Mouse (Mus musculus) ovary, postnatal 14 days (tissue): ENCODE results near the gene Izumo1.
"Not testable (repeated sequence)": the region's sequence is repeated elsewhere in the genome, so short reads cannot be mapped to it uniquely, and the experiment has no call there.

Source experiments
- DNase-seq: peaks from one replicate; pipeline ENCODE4 v3.0.0; 2022; ENCODE audit warnings: low spot score

Izumo1 gene

DNA sequence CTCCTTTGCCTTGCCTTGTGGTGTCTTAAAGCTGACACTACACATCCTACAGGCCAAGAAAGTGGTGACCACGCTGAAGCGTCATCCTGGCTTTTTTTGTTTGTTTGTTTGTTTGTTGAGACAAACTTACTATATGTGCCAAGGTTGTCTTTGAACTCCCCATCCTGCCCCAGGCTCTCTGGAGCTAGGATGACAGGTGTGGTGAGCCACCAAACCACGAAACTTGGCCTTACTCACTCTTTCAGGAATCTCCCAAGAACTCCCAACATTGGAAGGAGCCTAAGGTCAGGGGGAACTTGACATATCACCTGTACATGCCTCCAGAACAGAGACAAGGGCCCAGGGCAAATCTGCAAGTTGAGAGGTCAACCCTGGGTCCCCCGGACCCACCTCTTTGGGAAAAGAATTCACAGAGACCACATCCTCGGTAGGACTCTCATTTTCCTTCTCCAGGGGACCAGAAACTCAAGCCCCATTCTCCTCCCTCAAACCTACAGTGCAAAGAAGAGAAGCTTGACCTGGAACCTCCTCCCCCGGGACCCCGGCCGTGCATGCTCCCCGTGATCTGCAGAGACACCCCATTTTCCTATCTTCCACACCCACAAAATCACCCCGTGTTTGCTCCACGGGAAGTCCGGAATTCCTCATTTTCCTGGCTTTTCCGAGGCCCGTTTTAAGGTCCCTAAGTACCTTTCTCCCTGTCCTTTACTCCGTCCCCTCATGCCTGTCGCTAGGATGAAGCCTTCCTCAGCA is 21.1 kb downstream of the Izumo1 start:
- DNase-seq: no peak

DNA sequence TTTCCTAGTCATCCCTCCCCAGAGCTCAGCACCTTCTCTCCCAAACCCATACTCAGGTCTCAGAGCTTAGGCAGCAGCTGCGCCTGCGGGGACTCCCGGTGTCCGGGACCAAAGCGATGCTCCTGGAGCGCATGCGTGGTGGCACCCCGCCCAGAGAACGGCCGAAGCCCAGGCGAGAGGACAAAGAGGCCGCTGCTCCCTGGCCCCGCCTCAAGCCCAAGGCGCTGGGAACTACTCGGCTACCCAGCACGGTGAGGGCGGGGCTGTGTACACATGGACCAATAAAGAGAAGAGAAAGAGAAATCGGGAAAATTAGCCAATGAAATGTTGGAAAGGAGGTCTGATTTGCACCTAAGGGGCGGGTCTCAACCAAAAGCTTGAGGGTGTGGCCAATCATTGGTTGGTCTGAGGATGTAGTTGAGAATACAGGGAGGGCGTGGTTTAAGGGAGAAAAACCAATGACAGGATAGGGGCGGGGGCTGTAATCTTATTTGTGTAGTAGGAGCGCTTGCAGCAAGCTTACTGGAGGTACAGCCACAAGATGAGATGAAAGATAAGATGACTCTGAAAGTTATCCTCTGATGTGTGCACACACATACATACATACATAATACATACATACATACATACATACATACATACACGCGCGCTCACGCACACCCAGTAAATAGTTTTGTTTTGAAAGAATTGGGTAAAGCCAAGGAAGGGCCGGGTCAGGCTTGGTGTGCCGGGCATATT is 22.0 kb downstream of the Izumo1 start:
- DNase-seq: peak; percentile 90

DNA sequence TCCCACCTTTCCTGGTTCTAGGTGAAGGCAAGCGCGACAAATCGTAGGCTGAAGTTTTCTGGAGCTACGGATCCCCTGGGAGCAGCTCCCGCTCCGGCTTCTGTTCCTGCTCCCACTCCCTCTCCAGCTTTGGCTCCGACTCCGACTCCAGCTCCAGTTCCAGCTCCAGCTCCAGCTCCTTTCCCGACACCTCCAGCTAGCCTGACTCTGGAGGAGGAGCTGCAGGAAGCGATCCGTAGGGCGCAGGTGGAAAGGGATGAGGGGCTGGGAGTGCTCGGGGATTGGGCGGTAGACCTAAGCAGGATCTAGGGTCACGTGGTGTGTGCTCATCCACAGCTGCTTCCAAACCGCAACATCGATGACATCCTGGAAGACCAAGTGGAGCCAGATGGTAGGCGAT is 22.6 kb downstream of the Izumo1 start:
- no peak for DNase-seq

DNA sequence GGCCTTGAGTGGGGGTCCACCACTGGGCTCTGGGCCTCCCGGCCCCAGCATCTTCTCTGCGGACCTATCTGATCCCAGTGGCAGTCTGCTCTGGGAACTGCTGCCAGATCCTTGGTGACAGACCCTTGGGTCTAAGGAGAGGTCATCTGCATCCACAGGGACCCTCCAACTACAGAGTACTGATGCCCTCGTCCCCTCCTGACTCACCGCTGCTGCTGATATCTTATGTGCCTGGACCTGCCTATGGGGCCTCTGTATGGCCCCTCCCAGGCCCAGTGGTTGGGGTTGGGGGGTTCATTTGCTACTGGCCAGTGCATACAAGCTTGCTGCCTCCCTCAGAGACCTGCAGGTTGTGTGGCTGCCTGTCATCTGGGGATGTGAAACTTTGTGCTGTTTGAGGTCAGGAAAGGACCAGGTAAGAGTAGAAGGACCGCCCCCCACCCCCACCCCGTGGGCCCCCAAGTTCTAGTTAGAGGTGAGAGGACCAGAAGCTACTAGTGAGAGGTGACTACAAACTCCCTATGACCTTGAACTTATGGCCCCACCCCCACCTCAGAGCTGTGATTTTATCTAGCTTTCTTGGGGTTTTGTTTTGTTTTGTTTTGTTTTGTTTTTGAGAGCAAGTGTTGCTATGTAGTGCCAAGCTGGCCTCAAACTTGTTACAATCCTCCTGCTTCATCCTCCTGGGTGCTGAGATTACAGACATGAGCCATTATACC is 23.4 kb downstream of the Izumo1 start:
- no peak for DNase-seq

DNA sequence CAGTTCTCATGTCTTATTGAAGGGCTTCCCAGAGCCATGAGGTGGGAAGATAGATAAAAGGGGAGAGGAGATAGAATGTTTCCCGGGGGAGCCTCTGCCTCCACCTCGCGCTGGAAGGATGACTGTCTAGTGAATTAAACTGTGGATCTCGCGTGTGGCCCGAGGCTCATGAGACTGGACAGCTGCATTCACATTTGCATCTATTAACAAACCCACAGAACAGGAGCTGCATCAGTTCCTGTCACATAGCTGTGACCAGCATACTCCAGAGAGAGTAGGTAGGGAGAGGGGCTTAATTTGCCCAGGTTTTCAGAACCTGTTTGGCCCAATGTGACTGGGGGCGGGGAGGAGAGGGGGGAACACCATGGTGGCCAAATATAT is 24.0 kb downstream of the Izumo1 start:
- no peak for DNase-seq

DNA sequence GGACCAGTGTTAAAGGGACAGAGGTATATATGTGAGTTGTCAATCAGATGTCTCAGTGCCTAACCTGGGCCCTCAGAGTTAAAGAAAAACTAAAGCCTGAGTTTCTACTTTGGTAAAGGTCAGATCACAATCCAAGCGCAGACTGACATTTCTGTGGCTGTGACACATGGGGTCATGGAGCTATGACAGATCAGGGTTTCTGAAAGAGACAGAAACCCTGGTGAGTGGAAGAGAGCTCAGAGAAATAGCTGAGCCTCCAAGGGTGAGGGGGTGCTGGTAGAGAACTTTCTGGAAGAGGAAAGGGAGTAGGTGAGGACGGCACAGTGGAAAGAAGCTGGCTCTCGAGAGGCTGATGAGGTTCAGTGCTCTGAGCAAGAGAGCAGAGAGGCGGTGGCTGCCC is 25.1 kb downstream of the Izumo1 start:
- no peak for DNase-seq

DNA sequence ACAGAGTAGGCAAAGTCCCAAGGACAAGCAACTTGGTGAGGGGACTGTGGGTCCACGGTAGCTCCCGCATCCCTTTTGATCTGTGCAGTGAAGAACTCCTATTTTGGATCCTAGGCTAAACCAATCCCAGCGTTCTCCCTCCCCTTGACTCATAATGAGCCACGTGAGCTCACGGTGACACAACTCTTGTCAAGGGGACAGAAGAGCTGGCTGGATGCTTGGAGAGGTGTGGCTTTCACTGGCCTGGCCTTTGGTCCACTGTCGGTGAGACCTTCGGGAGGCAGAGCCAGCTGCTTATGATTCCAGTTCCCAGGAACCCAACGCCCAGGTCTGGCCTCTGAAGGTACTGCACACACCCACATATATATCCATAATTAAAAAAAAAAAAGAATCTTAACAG is 27.7 kb downstream of the Izumo1 start:
- DNase-seq: no peak

DNA sequence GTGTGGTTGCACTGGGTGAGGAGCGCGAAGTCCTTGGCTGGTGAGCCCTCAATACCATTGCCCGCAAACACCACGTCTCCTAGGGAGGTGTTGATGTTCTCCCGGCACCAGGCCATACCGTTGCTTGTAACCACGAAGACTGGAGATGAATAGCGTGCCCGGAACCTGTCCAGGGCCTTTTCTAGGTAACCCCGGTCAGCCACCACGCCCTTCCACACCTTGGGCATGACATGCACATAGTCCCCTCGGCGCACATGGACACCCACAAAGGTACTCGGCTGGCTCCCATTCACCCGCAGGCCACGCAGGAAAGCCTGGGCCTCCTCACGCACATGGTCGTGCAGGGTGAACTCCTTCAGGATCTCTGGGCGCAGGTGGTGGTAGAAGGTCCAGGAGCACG is 28.9 kb downstream of the Izumo1 start:
- DNase-seq: not testable (repeated sequence)

DNA sequence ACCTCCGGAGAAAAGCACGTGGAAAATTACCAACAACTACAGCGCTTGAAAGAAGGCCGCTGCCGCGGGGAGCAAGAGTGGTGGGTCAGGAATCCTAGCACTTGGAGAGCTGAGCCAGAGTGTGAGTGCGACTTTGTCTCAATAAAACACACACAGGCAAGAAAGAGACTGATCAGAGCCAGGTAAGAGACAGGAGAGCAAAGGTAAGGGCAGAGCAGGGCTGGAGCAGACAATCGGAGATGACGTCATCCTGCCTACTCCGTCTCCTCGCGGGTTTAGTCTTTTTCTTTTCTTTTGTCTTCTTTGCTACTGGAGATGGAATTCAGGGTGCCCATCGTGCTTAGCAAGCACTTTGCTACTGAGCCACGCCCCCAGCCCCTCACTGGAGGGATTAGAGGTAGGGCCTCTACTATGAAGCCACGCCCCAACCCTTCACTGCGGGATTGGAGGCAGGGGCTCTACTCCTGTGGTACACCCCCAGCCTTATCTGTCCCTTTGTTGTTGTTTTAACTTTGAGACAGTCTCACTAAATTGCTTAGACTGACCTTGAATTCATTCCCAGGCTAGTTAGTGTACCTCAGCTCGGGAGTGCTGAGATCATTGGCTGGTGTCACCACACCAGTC is 32.9 kb downstream of the Izumo1 start:
- DNase-seq: no peak

DNA sequence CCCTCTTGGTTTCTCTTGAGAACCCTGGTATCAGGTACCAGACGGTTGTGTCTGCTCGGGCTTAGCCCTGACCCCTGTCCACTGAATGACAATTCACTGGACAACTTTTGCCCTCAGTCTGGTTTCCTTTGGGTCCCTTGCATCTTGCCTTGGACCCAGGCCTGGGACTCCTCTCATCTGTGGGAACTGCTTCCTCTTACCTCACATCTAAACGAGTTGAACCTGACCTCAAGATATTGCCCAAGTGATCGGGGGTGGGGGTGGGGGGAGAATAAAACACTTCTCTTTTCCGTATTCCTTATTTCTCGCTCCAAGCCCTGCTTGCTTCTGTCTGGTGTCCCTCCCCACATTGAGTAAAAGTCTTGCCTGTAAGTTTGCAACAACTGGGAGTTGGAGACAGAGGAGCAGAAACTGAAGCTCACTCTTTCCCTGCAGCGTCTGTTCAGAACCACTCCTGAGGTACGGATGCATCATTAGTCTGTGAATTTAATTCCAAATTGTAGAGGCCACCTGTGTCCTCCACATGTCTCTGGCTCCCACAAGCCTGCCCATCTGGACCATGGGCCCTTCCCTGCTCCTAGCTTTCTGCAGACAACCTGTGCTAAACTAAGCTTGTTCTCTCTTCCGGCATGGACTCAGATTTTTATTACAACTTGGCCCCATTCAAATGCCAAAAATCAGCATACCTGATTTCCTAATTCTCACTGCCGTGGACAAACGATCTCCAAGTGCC is 39.3 kb downstream of the Izumo1 start:
- no peak for DNase-seq

DNA sequence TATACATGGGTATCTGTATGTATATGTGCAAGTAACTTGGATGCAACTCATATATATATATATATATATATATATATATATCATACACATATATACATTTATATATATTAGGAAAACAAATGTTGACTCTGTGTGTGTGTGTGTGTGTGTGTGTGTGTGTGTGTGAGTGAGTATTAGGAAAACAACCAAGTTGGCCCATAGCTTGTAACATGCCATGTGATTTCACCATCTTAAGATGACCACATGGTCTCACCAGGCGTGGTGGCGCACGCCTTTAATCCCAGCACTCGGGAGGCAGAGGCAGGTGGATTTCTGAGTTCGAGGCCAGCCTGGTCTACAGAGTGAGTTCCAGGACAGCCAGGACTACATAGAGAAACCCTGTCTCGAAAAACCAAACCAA is 40.1 kb downstream of the Izumo1 start:
- DNase-seq: not testable (repeated sequence)

DNA sequence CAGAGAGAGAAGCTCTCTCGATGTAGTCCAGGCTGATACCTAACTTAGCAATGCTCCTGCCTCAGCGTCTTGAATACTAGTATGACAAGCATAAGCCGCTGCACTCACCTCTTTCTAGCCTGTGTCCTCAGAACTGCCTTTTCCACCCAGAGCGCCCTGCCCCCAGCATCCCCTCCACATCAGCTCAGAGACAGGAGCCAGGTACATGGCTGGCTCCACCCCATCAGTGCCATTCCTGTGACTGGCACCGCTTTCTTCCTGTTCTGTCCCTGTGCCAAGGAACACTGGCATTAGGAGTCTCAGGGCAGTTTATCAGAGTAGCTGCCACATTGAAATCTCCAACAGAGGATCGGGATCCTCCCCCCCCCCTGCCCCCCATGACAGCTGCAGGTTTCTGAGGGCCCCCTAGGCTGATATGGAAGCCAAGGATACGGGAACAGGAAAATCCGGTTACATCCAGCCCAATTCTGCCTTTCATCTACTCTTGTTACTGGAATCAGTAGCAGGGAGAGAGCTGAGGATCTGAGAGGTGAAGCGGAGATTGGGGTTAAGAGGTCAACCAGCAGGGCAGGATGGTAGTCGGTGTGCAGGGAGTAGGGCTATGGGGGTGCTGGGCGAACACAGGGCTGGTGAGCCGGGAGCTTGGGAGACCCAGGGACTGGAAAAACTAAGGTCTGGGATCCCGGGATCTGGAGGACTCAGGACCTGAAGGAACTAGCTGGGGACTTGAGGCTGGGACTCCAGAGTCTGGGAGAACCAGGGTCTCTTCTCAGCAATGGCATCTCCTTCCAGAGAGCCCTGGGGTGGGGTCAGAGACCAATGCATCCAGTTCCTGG is 43.9 kb downstream of the Izumo1 start:
- DNase-seq: no peak

DNA sequence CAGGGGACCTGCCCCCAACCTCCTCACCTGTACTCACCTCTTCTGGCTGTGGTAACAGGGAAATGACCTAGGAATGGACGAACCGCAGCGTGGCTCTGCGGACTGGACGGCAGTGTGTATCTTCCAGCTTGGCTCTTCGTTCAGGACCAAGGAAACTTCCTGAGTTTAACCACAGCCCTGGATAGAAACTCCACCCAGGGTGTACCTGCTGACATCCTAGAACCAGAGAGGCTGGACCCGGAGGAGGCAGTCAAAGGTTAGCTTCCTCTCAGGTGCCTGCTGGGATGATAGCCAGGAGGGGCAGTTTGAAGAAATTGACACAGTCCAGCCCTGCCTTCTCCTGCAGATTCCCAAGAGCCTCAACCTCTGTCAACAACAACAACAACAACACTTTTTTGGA is 44.5 kb downstream of the Izumo1 start, which contains the start of gene Fut2:
Fut2 (minus strand) TSS at position 234 of the 400 bp plus-strand sequence.
- no peak for DNase-seq

DNA sequence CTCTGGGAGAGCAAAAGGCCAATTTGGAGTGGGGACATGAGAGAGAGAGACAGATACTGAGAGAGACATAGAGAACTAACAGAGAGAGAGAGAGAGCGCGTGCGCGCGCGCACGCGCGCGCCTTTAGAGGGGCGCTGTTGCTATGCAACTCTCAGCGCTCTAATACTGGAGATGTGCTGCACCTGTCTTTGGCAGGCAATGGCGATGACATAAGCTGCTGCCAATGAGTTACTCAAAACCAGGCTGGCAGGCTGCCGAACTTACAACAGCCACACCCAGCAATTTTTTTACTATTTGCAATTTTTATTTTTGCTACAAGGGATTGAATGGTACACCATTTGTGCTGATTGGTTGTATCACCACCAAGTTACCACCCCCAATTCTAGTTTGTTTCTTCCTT is 46.1 kb downstream of the Izumo1 start:
- no peak for DNase-seq

DNA sequence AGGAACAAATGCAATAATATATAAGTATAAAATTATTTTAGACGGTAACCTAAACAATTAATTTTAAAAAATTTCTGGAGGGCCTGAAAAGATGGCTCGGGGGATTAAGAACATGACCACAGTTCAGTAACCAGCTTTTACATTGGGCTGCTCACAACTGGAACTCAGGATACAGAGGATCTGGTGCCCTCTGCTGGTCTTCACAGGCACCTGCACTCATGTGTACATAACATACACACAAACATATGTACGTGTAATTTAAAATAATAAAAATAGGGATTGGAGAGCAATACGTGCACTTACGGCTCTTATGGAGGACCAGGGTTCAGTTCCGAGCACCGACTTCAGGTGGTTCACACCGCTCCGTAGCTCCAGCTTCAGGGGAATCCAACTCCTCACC is 47.3 kb downstream of the Izumo1 start:
- DNase-seq: no peak

DNA sequence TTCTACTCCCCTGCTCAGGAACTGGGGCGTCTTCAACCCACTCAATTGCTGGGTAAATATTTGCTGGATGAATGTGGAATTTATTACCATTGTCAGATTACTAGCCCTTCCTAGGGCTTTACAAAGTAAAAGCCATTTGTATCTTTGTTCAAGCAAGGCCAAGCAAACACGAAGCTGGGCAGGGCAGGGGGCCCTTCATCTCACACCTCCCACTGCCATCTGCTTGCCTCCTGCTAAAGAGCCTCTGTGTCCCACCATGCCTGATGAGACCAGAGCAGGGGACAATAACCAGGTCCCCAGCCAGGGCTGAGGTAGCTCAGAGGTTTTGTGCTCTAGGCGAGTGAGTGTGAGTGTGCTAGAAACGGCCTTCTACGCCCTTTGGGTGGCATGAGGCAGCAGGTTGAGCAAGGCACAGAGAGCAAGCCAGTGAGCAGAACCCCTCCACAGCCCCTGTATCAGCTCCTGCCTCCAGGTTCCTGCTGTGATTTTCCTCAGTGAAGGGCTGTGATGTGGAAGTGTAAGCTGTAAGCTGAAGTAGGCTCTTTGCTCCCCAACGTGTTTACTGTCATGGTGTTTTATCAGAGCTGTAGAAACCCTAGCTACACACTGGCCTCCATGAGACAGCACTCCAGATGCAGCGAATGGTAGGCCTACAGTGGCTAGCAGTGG is 56.1 kb downstream of the Izumo1 start:
- no peak for DNase-seq
